28 mouse cellular contexts compared by ENCODE assay signal in genomic region chr11:100409686-100410085, GRCm38 (mm10). TPM values are rescaled to one million over a fixed set of nuclear protein-coding genes. Genes with fewer than 3 reads are reported as not detected.
DNase-seq lines count a peak whose midpoint lies in the region; ATAC-seq and TF ChIP-seq lines count a peak whose summit lies in the region.
"Had no signal": no experiment of that assay in that cellular context is flagged by ENCODE, and none has a peak within 500 bp of the region (broad histone marks: within the 10 kb centered on the region; RNA-seq: fewer than 3 reads in every experiment).

No protein-coding gene starts in this region.

- peak overlapping the region; percentile 96 for H3K27ac ChIP-seq in thymus, adult 2 months (ENCODE audit: control insufficient read depth, insufficient read depth, low read length)
- H3K27ac ChIP-seq: embryonic facial prominence, embryonic 12.5 days; forebrain, embryonic 12.5 days; heart, embryonic 15.5 days; hindbrain, embryonic 12.5 days; hindbrain, postnatal 0 days; intestine, embryonic 15.5 days; kidney, postnatal 0 days; liver, embryonic 12.5 days; macrophage; midbrain, embryonic 13.5 days; neural tube, embryonic 12.5 days had no signal

- H3K27me3 ChIP-seq in thymus, adult 2 months (ENCODE audit: control insufficient read depth, insufficient read depth, low read length): no peaks in the 10 kb centered on the region
- H3K27me3 ChIP-seq: embryonic facial prominence, embryonic 12.5 days; heart, embryonic 15.5 days; intestine, embryonic 15.5 days had no signal

- no peaks in the 10 kb centered on the region for H3K36me3 ChIP-seq in thymus, adult 2 months (ENCODE audit: control insufficient read depth, insufficient read depth, low read length)
- H3K36me3 ChIP-seq: forebrain, embryonic 12.5 days; neural tube, embryonic 12.5 days had no signal

- ATAC-seq in CD4-positive, CD25-positive, alpha-beta regulatory T cell, adult 4 months: no peak
- ATAC-seq: forebrain, postnatal 0 days; hindbrain, postnatal 0 days; intestine, embryonic 15.5 days; liver, embryonic 12.5 days; liver, postnatal 0 days; midbrain, embryonic 13.5 days had no signal

- TF ChIP-seq POLR2A in thymus, adult 2 months (IDR thresholded peaks at IDR 0.05; ENCODE audit: control insufficient read depth, extremely low read depth, insufficient read depth, low read length, poor library complexity): no peak

- peaks cover 77% of the 10 kb centered on the region for H3K4me1 ChIP-seq in thymus, adult 2 months (replicated peaks; ENCODE audit: control insufficient read depth, insufficient read depth, low read length)

- DNase-seq in cerebellum, adult 9-10 months: peak; percentile 66
- DNase-seq in cerebellum, adult 8-10 months: no peak
- peak; percentile 47 for DNase-seq in lung, postnatal 36 days
- DNase-seq in lung, postnatal 14 days: no peak
- peak; percentile 47 for DNase-seq in thymus, adult 2 months
- DNase-seq in thymus, postnatal 36 days: peak; percentile 51 to 75
- DNase-seq in spleen, adult 18-20 months: no peak
- DNase-seq: adrenal gland, postnatal 25 days; forebrain, postnatal 0 days; heart, postnatal 36 days; kidney, adult 2 months; kidney, postnatal 4 days; layer of hippocampus, postnatal 36 days; left cerebral cortex, postnatal 4 days; liver, postnatal 0 days; right cerebral cortex, postnatal 25 days had no signal

- TF ChIP-seq CTCF in thymus, adult 2 months (IDR thresholded peaks at IDR 0.05; ENCODE audit: borderline replicate concordance, control insufficient read depth, extremely low read depth, insufficient read depth, low read length, poor library complexity): no peak

- WGBS in thymus, adult 2 months: 60% methylated on average over 3 of the region's 3 CpGs

- no peak overlapping the region for H3K4me3 ChIP-seq in thymus, adult 2 months (ENCODE audit: control insufficient read depth, insufficient read depth, low read length)
- H3K4me3 ChIP-seq: embryonic facial prominence, embryonic 12.5 days; forebrain, embryonic 12.5 days; heart, embryonic 15.5 days; hindbrain, embryonic 12.5 days; intestine, embryonic 15.5 days; liver, embryonic 12.5 days; midbrain, embryonic 13.5 days; neural tube, embryonic 12.5 days had no signal

RNA-seq across cellular contexts. Expression of gene P3h4, which starts 5.0 kb away (rescaled TPM):
- polyA plus RNA-seq in thymus, adult 2 months (2012; rRNA removed): 22.3 and 23.6 TPM in 2 replicates
- polyA plus RNA-seq in CD4-positive, CD25-positive, alpha-beta regulatory T cell, adult 4 months (2017; shearing (Covaris generic)): not detected

RNA-seq across cellular contexts. Expression of gene Fkbp10, which starts 5.8 kb away (rescaled TPM):
- polyA plus RNA-seq in thymus, adult 2 months (2012; rRNA removed): 7.8 and 9.5 TPM in 2 replicates
- not detected for polyA plus RNA-seq in CD4-positive, CD25-positive, alpha-beta regulatory T cell, adult 4 months (2017; shearing (Covaris generic))
- polyA plus RNA-seq: macrophage had no signal

RNA-seq across cellular contexts. Expression of gene Jup, which starts 12.1 kb away (rescaled TPM):
- 220 and 221 TPM in 2 replicates for polyA plus RNA-seq in thymus, adult 2 months (2012; rRNA removed)
- polyA plus RNA-seq in CD4-positive, CD25-positive, alpha-beta regulatory T cell, adult 4 months (2017; shearing (Covaris generic)): 1 to 10 TPM in 1 of 2 experiments, under 1 TPM in 1; 0.32 to 1.9 TPM

RNA-seq across cellular contexts. Expression of gene Nt5c3b, which starts 31.9 kb away (rescaled TPM):
- polyA plus RNA-seq in thymus, adult 2 months (2012; rRNA removed): 129 and 136 TPM in 2 replicates
- polyA plus RNA-seq in CD4-positive, CD25-positive, alpha-beta regulatory T cell, adult 4 months (2017; shearing (Covaris generic)): 100 to 1,000 TPM; 126 to 156 TPM

RNA-seq across cellular contexts. Expression of gene Klhl10, which starts 32.0 kb away (rescaled TPM):
- polyA plus RNA-seq in thymus, adult 2 months (2012; rRNA removed): 0.58 and 0.66 TPM in 2 replicates
- under 1 TPM; 0.16 to 0.65 TPM for polyA plus RNA-seq in CD4-positive, CD25-positive, alpha-beta regulatory T cell, adult 4 months (2017; shearing (Covaris generic))

Comparison
In these comparisons a context has a peak if more than half of its experiments do, and no peak if none do; other contexts are left out.
1. DNase-seq: peak in cerebellum, adult 9-10 months (single experiment), lung, postnatal 36 days (single experiment), thymus, adult 2 months (single experiment) and thymus, postnatal 36 days (2 of 2); none in cerebellum, adult 8-10 months (single experiment), lung, postnatal 14 days (single experiment) and spleen, adult 18-20 months (0 of 2).
2. RNA of gene P3h4, which starts 5.0 kb away (polyA plus RNA-seq): 22.3 to 23.6 TPM in thymus, adult 2 months; not detected in CD4-positive, CD25-positive, alpha-beta regulatory T cell, adult 4 months; every median in the first group is over 10 times any median in the second.
3. RNA of gene Jup, which starts 12.1 kb away (polyA plus RNA-seq): 220 to 221 TPM in thymus, adult 2 months; 0.32 to 1.9 TPM in CD4-positive, CD25-positive, alpha-beta regulatory T cell, adult 4 months; every median in the first group is over 10 times any median in the second.